Mouse (Mus musculus): ENCODE measurements around the gene Sh3bgrl2. TPM values are rescaled to one million over a fixed set of nuclear protein-coding genes. Genes with fewer than 3 reads are reported as not detected.

The Sh3bgrl2 gene
- polyA plus RNA-seq, 1 experiment from 2014 or later, result 19.5 TPM

DNA sequence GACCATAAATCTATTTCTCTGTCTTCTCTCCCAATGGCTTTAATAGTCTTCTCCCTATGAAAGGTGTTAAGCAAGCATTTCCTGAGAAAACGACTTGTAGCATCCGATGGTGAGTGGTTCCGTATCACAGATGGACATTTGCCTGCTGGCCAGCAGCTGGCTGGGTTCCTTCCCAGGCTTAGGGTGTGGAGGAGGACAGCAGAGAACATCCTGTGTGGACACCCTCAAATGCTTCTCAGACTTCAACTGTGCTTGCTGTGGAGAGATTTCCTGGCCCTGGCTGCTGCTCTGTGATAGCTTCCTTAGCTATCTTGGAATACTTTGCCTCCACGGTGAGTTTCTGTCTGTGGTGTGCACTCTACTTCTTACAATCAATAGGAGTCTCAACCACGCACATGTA lies 76.1 kb downstream of the Sh3bgrl2 start:
- ATAC-seq (replicated peaks; ENCODE audit: low FRiP score), result no peak
- Histone ChIP-seq H3K27ac (no peak overlapping the region), H3K9me3 (replicated peaks) (no peaks in the 10 kb centered on the region), H3K4me3 (replicated peaks) (no peak overlapping the region), H3K4me2 (no peak overlapping the region), H3K9ac (no peak overlapping the region), H3K27me3 (no peaks in the 10 kb centered on the region), H3K4me1 (peaks cover 23% of the 10 kb centered on the region), H3K36me3 (no peaks in the 10 kb centered on the region)
- 36% methylated on average over 5 of the region's 5 CpGs for whole genome bisulfite sequencing

DNA sequence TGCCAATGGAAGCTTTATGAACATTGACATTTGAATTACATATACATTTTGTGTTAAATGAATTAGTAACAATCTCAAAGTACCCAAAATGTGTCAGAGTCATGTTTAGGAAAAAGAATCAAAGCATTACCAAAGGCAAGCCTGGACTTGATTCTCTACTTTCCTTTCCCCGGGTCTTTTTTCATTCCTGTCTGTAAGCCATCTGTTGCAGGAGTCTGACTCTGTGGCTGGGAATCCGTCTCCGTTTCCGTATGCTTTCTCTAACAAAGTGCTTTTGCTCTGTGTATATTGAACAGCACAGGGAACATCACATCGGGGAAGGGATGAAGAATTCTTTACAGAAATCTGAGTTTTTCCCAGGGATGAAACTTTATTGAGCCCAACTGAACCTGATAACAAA lies 77.0 kb downstream of the Sh3bgrl2 start:
- peaks cover 23% of the 10 kb centered on the region for H3K4me1 ChIP-seq
- no peak for ATAC-seq (replicated peaks; ENCODE audit: low FRiP score)
- H3K4me3 ChIP-seq (replicated peaks), result no peak overlapping the region
- no peaks in the 10 kb centered on the region for H3K36me3 ChIP-seq
- no peaks in the 10 kb centered on the region for H3K9me3 ChIP-seq (replicated peaks)
- H3K27ac ChIP-seq, result no peak overlapping the region
- WGBS, result 74% methylated on average over 5 of the region's 5 CpGs
- no peak overlapping the region for H3K9ac ChIP-seq
- no peak overlapping the region for H3K4me2 ChIP-seq
- no peaks in the 10 kb centered on the region for H3K27me3 ChIP-seq

DNA sequence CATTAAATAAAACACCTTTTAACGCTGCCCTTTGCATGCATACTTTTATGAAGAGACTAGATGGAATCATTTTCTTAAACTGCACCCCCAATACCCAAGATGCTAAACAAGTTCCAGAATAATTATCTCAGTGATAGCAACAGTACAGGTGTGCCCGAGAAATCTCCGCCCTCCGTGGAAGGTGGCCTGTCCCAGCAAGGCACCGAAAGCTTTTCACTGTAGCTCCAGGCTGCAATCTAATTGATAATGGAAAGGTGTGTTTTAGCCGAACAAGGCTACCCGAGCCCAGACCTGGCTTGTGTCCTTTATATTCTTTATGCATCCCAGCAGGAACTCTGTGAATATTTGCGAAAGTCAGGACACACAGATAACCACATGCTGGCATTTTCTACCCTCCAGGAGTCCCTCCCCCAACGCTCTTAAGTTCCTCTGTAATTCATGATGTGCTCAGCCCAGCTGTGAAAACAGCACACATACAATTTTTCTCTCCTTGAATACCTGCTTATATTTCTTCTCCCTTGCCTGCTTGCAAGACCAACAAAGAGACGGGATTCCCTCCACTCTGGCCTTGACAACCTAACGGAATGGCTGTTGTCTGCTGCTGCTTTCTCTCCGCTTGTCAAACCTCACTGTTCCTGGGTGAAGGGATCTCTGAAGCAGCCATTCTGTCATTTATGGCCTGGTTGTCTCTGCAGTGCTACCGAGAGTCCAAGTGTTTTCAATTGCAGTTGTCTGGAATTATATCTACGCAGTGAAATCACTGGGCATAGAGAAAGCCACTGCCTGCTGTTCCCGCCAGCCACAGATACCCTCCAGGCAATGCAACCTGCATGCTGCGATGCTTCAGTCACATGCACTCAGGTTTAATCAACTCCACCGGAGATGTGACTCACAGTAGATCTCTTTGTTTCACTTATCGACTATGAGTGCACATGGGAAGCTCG lies 80.8 kb downstream of the Sh3bgrl2 start:
- Histone ChIP-seq H3K27me3 (no peaks in the 10 kb centered on the region), H3K36me3 (no peaks in the 10 kb centered on the region), H3K27ac (no peak overlapping the region), H3K9ac (no peak overlapping the region), H3K9me3 (replicated peaks) (no peaks in the 10 kb centered on the region), H3K4me1 (peaks cover 21% of the 10 kb centered on the region), H3K4me3 (replicated peaks) (no peak overlapping the region), H3K4me2 (peak overlapping the region; percentile 5; the same call in 1 of the 2 replicates)
- WGBS, result 35% methylated on average over 19 of the region's 19 CpGs
- no peak for ATAC-seq (replicated peaks; ENCODE audit: low FRiP score)

DNA sequence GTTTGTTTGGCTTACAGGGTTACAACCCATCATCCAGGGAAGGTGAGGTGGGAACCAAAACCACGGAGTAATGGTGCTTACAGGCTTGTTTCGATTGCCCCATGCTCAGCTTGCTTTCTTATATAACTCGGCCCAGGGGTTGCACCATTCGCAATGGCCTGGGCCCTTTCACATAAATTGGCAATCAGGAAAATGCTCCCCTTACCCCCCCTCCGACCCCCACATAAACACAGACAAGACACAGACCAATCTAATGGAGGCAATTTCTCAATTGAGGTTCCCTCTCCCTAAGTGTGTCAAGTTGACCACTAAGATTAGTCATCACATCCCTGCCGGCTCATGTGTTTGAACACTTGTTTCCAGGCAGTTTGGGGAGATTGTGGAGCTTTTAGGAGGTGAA lies 82.2 kb downstream of the Sh3bgrl2 start:
- no peak overlapping the region for H3K9ac ChIP-seq
- H3K27me3 ChIP-seq, result no peaks in the 10 kb centered on the region
- no peak overlapping the region for H3K4me3 ChIP-seq (replicated peaks)
- no peak overlapping the region for H3K27ac ChIP-seq
- H3K4me1 ChIP-seq, result peaks cover 19% of the 10 kb centered on the region
- no peak overlapping the region for H3K4me2 ChIP-seq
- no peaks in the 10 kb centered on the region for H3K36me3 ChIP-seq
- no peaks in the 10 kb centered on the region for H3K9me3 ChIP-seq (replicated peaks)
- ATAC-seq (replicated peaks; ENCODE audit: low FRiP score), result no peak
- WGBS, result 60% methylated on average over 6 of the region's 6 CpGs

DNA sequence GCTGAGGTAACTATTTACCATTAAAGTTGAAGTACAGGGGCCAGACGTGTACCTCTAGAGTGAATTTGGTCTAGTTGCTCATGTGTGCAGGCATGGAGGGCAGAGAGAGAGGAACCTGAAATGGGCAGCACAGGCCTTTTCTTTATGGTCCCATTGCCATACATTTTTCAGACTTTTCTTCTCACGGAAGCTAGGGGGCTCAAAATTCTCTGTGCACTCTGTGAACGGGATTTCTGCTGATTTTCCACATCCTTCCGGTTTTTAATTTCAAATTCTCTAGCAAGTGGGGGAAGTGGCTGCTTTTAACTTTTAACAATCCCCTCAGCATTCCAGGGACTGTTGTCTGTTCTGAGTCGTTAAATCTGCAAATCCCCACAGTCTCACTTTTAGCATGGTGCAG lies 83.8 kb downstream of the Sh3bgrl2 start:
- H3K4me2 ChIP-seq, result no peak overlapping the region
- ATAC-seq (replicated peaks; ENCODE audit: low FRiP score), result 0 out of 2 replicates have a peak, but pooled peaks have one; percentile 26
- H3K4me3 ChIP-seq (replicated peaks), result no peak overlapping the region
- H3K36me3 ChIP-seq, result no peaks in the 10 kb centered on the region
- H3K4me1 ChIP-seq, result peaks cover 19% of the 10 kb centered on the region
- H3K9me3 ChIP-seq (replicated peaks), result no peaks in the 10 kb centered on the region
- H3K27me3 ChIP-seq, result no peaks in the 10 kb centered on the region
- H3K27ac ChIP-seq, result no peak overlapping the region
- H3K9ac ChIP-seq, result no peak overlapping the region
- 17% methylated on average over 5 of the region's 5 CpGs for WGBS

DNA sequence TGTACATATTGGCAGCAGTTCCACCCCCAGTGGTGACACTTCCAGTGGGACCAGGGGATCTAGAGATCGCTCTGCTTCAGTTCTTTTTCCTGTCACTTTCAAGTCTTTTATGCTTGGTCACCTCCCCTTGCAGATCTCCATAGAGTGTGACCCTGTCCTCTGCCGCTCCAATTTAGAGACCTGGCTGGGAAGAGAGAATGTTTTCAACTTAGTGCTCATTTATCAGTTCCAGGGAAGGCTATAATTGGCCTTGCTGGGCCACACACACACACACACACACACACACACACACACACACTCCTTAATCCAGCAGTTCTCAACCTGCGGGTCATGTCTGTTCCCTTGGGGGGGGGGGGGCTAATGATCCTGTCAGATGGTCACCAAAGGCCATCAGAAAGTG lies 86.6 kb downstream of the Sh3bgrl2 start:
- Histone ChIP-seq H3K27ac (no peak overlapping the region), H3K9ac (no peak overlapping the region), H3K4me2 (no peak overlapping the region), H3K36me3 (no peaks in the 10 kb centered on the region), H3K9me3 (replicated peaks) (no peaks in the 10 kb centered on the region), H3K4me3 (replicated peaks) (no peak overlapping the region), H3K27me3 (no peaks in the 10 kb centered on the region), H3K4me1 (peaks cover 17% of the 10 kb centered on the region)
- 22% methylated on average over 3 of the region's 3 CpGs for WGBS
- ATAC-seq (replicated peaks; ENCODE audit: low FRiP score), result peak; percentile 43; the same call in 1 of the 2 replicates

DNA sequence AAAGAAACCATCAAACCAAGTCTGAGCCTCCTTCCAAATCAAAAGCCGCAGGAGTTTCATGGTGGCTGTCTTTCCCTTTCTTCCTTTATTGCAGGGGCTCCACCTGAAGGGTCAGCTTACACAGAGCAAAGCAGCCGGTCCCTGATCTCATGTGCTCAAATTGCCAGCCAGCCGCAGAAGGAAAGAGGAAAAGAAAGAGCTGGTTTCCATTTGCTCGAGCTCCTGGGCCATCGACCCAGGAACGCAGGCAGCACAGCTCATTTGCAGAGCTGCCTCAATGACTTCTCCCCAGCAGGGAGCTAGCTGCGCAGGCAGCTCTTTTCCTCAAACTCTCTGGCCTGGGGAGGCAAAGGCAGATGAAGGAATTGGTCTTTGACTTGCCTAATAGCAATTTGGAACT lies 87.9 kb downstream of the Sh3bgrl2 start:
- WGBS, result 10% methylated on average over 7 of the region's 7 CpGs
- no peak for ATAC-seq (replicated peaks; ENCODE audit: low FRiP score)
- H3K4me2 ChIP-seq, result no peak overlapping the region
- no peaks in the 10 kb centered on the region for H3K36me3 ChIP-seq
- H3K4me1 ChIP-seq, result peaks cover 17% of the 10 kb centered on the region
- H3K9me3 ChIP-seq (replicated peaks), result no peaks in the 10 kb centered on the region
- no peak overlapping the region for H3K4me3 ChIP-seq (replicated peaks)
- H3K27me3 ChIP-seq, result no peaks in the 10 kb centered on the region
- no peak overlapping the region for H3K9ac ChIP-seq
- no peak overlapping the region for H3K27ac ChIP-seq

DNA sequence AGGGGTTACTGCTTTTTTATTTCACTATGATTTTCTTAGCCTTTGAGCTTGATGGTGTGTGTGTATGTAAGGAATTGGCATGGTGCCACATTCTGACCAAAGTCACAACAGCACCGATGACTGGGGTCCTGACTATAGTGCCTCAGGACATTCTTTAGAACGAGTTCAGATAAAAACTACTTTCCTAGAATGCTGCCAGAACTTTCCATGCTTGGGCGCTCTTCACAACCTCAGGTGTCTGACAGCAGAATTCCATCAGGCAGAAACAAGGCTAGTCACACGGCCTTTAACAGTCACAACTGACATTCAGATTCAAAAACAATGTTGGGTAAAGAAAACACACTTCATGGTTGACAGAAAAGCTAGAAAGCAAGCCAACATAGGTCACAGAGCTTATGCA lies 95.0 kb downstream of the Sh3bgrl2 start:
- H3K9ac ChIP-seq, result no peak overlapping the region
- H3K36me3 ChIP-seq, result no peaks in the 10 kb centered on the region
- H3K4me1 ChIP-seq, result peaks cover 11% of the 10 kb centered on the region
- no peaks in the 10 kb centered on the region for H3K27me3 ChIP-seq
- H3K27ac ChIP-seq, result no peak overlapping the region
- 34% methylated on average over 4 of the region's 4 CpGs for WGBS
- peak; percentile 76; the same call in 1 of the 2 replicates for ATAC-seq (replicated peaks; ENCODE audit: low FRiP score)
- H3K9me3 ChIP-seq (replicated peaks), result no peaks in the 10 kb centered on the region
- no peak overlapping the region for H3K4me2 ChIP-seq
- no peak overlapping the region for H3K4me3 ChIP-seq (replicated peaks)

DNA sequence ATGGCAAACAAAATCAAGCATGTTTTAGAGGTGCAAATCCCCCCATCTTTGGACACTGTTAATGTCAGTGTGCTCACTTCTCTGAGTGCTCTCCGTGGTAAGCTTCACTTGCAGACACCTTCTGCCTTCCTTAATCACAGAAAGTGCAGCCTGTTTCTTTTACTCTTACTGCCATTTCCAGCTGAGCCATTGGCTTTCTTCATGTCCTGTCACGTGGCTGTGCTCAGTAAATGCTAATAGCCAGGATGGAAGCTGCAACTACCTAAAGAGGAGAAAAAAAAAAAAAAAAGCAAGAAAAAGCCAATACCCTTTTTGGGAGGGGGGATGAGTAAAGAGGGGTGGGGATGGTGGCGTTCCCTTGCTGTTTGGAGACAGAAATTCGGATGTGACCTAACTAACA lies 95.7 kb downstream of the Sh3bgrl2 start:
- 59% methylated on average over 4 of the region's 4 CpGs for WGBS
- Histone ChIP-seq H3K27ac (no peak overlapping the region), H3K9ac (no peak overlapping the region), H3K27me3 (no peaks in the 10 kb centered on the region), H3K36me3 (no peaks in the 10 kb centered on the region), H3K4me2 (no peak overlapping the region), H3K4me3 (replicated peaks) (no peak overlapping the region), H3K9me3 (replicated peaks) (no peaks in the 10 kb centered on the region), H3K4me1 (peaks cover 9% of the 10 kb centered on the region)
- ATAC-seq (replicated peaks; ENCODE audit: low FRiP score), result no peak

DNA sequence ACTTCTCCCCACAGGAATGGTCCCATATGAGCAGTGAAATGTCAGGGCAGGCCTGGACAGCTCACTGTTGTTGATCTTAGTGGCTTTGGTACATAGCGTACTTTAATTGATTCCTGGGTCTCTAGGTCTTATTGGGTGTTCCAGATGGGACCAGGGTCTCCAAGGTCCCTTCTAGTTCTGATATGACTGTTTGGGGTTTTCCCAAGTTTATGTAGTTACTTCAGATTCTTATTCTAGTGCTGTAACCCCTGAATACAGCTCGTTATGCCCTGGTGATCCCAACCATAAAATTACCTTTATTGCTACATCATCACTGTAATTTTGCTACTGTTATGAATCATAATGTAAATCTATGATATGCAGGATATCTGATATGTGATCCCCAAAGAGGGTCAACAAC lies 98.1 kb downstream of the Sh3bgrl2 start:
- H3K4me1 ChIP-seq, result peaks cover 7% of the 10 kb centered on the region; the same call in 1 of the 2 replicates
- ATAC-seq (replicated peaks; ENCODE audit: low FRiP score), result no peak
- WGBS, result 92% methylated on average over 2 of the region's 2 CpGs
- H3K4me3 ChIP-seq (replicated peaks), result no peak overlapping the region
- H3K9ac ChIP-seq, result no peak overlapping the region
- no peaks in the 10 kb centered on the region for H3K36me3 ChIP-seq
- no peaks in the 10 kb centered on the region for H3K27me3 ChIP-seq
- no peak overlapping the region for H3K27ac ChIP-seq
- H3K4me2 ChIP-seq, result no peak overlapping the region
- H3K9me3 ChIP-seq (replicated peaks), result no peaks in the 10 kb centered on the region

DNA sequence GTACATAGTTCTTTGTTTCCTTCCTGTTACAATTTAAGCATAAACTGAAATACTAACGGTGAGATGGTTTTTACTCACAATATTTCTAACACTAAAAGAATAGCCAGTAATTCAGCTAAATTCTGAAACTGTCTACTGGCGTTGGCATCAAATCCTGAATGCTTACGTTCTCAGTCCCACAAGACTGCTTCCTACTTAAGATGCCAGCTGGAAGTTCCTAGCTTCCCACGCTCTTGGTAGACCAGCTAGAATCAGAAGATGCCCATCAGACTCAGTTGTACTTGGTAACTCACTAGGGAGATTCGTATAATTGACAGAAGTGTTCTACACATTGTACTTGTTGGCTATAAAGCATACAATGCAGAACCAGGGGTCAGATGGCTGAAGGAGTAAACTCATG lies 98.6 kb downstream of the Sh3bgrl2 start:
- no peak overlapping the region for H3K4me2 ChIP-seq
- H3K4me1 ChIP-seq, result peaks cover 7% of the 10 kb centered on the region; the same call in 1 of the 2 replicates
- H3K4me3 ChIP-seq (replicated peaks), result no peak overlapping the region
- no peaks in the 10 kb centered on the region for H3K9me3 ChIP-seq (replicated peaks)
- 92% methylated on average over 5 of the region's 5 CpGs for WGBS
- H3K27me3 ChIP-seq, result no peaks in the 10 kb centered on the region
- no peak overlapping the region for H3K9ac ChIP-seq
- no peak overlapping the region for H3K27ac ChIP-seq
- H3K36me3 ChIP-seq, result no peaks in the 10 kb centered on the region
- no peak for ATAC-seq (replicated peaks; ENCODE audit: low FRiP score)

DNA sequence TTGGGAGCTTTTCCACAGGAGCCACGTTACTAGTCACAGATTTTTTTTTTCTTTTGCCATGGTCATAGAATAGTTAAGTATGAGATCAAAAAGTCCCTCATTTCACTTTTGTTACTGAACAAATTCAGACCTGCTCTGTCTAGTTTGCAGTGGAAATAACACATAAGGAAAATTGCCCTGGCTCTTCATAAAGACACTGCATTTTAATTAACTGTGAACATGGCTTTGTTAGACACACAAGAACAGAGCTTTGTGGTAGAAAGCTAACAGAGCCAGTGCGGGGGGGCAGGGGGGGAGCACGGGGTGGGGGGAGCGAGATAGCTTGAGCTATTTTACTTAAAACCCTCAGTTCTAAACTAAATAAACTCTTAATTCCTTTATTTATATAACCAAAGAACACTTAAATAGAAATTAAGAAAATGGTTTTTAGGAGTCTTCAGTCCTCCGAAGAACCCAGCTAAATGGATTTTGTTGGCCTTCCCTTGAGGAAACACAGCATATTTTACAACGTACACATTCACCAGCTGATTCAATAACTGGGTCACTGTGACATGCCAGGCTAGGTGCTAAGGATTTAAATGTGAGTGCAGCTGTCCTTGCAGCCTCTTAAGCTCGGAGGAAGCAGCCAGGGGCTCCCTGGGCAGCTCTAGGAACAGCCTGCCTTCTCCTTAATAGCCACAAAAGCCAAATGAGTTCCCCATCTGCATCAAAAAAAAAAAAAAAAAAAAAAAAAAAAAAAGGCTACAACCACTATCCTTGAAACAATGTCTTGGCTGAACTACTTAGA lies 100.0 kb downstream of the Sh3bgrl2 start:
- Histone ChIP-seq H3K27me3 (no peaks in the 10 kb centered on the region), H3K36me3 (no peaks in the 10 kb centered on the region), H3K4me3 (replicated peaks) (no peak overlapping the region), H3K9ac (no peak overlapping the region), H3K4me2 (no peak overlapping the region), H3K9me3 (replicated peaks) (no peaks in the 10 kb centered on the region), H3K27ac (no peak overlapping the region), H3K4me1 (peaks cover 4% of the 10 kb centered on the region; the same call in 1 of the 2 replicates)
- no peak for ATAC-seq (replicated peaks; ENCODE audit: low FRiP score)
- WGBS, result 44% methylated on average over 7 of the region's 7 CpGs

Data from kidney, embryonic 15.5 days (tissue).